Mouse (Mus musculus): Measurements from ENCODE around the gene Pik3r1.

GRCm38 (mm10) chr13:101641632-101642031 lies 126.4 kb downstream of the Pik3r1 start:
- no peak for TF ChIP-seq EP300 (IDR thresholded peaks at IDR 0.05; ENCODE audit: insufficient read depth, low read depth, low read length)
- no peak for TF ChIP-seq CTCF (IDR thresholded peaks at IDR 0.05)
- no peak for TF ChIP-seq POLR2A (IDR thresholded peaks at IDR 0.05; ENCODE audit: insufficient read depth, low read depth, low read length)

All from heart, adult 2 months (tissue).